Mouse (Mus musculus) lung, postnatal 0 days (tissue): ENCODE measurements around the gene Rbm19.

Experiments
- CTCF ChIP-seq: IDR thresholded peaks from 2 replicates; pipeline ENCODE4 v1.5.1; 2016; ENCODE audit warnings: antibody characterized with exemption, mild to moderate bottlenecking
- EP300 ChIP-seq: IDR thresholded peaks from 2 replicates; pipeline ENCODE4 v1.6.1; 2016; ENCODE audit warnings: antibody characterized with exemption, mild to moderate bottlenecking, control low read depth

GRCm38 (mm10) chr5:120183321-120183720 is 67.1 kb downstream of the Rbm19 start:
- TF ChIP-seq EP300: no peak
- no peak for TF ChIP-seq CTCF
